In the genomic region with DNA sequence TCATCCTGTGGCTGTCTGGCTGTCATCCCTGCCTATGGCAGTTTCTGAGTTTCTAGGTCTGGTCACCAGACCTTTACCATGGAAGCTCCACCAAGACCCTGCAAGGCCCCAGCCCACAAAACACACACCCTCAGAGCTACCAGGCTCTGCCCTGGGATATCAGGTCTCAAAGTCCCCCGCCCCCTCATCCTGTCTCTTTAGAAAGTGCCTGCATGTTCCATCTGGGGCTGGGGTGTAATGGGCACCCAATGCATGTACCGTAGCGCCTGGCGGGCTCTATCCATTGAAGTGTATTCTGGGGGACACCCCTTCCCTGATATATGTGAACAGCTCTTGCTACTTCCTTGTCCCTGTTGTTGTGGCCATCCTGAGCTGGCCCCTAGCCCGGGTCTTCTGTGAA, we compare ENCODE assay signal across 9 mouse cellular contexts. TPM values are rescaled to one million over a fixed set of nuclear protein-coding genes. Genes with fewer than 3 reads are reported as not detected.
DNase-seq lines count a peak whose midpoint lies in the region.
"Had no signal": no experiment of that assay in that cellular context is flagged by ENCODE, and none has a peak within 500 bp of the region (broad histone marks: within the 10 kb centered on the region; RNA-seq: fewer than 3 reads in every experiment).

No protein-coding gene starts in this region.

- H3K9me3 ChIP-seq in midbrain, embryonic 10.5 days (replicated peaks): no peaks in the 10 kb centered on the region

- no peaks in the 10 kb centered on the region for H3K27me3 ChIP-seq in midbrain, embryonic 10.5 days (ENCODE audit: low read depth, poor library complexity, severe bottlenecking)

- WGBS in midbrain, embryonic 10.5 days: 75% methylated on average over 5 of the region's 5 CpGs

- peak overlapping the region; percentile 99 for H3K27ac ChIP-seq in midbrain, embryonic 10.5 days (replicated peaks)

- no peaks in the 10 kb centered on the region for H3K36me3 ChIP-seq in midbrain, embryonic 10.5 days

- peaks cover 92% of the 10 kb centered on the region for H3K4me1 ChIP-seq in midbrain, embryonic 10.5 days

- peak overlapping the region; percentile 43 for H3K4me3 ChIP-seq in midbrain, embryonic 10.5 days

- peak; percentile 36 for DNase-seq in cerebellum, adult 11-12 months
- no peak for DNase-seq in cerebellum, adult 8-10 months
- peak; percentile 33 for DNase-seq in thymus, postnatal 14 days
- DNase-seq in thymus, postnatal 10 days (ENCODE audit: low spot score in 2 of 2): no peak
- DNase-seq in midbrain, embryonic 10.5 days (ENCODE audit: low spot score): peak; percentile 39
- DNase-seq in retina, embryonic 14.5 days (ENCODE audit: low spot score): no peak
- DNase-seq in left cerebral cortex, postnatal 25 days (ENCODE audit: low spot score in 2 of 2): no peak
- DNase-seq in urinary bladder, adult 18-20 months (ENCODE audit: low spot score in 2 of 2): no peak
- DNase-seq: heart, postnatal 14 days had no signal

- intact Hi-C loops in left cerebral cortex, postnatal 25 days (cut with DNase I): no loop called here

RNA-seq across cellular contexts. Expression of a gene that starts 15.0 kb away (rescaled TPM):
- polyA plus RNA-seq in midbrain, embryonic 10.5 days (2016; fragmentation: Nextera tagmentation; extraction: Ambion mirVana): 18.4 and 18.7 TPM in 2 replicates
- total RNA-seq in left cerebral cortex, postnatal 25 days (2021): 10 to 100 TPM; 17.1 to 17.4 TPM

RNA-seq across cellular contexts. Expression of a gene that starts 20.2 kb away (rescaled TPM):
- 57.2 and 62.0 TPM in 2 replicates for polyA plus RNA-seq in midbrain, embryonic 10.5 days (2016; fragmentation: Nextera tagmentation; extraction: Ambion mirVana)
- 10 to 100 TPM; 53.9 to 56.9 TPM for total RNA-seq in left cerebral cortex, postnatal 25 days (2021)

RNA-seq across cellular contexts. Expression of a gene that starts 20.2 kb away (rescaled TPM):
- 59.8 and 59.9 TPM in 2 replicates for polyA plus RNA-seq in midbrain, embryonic 10.5 days (2016; fragmentation: Nextera tagmentation; extraction: Ambion mirVana)
- 10 to 100 TPM; 37.0 to 40.0 TPM for total RNA-seq in left cerebral cortex, postnatal 25 days (2021)

RNA-seq across cellular contexts. Expression of a gene that starts 20.8 kb away (rescaled TPM):
- 2,837 and 3,349 TPM in 2 replicates for polyA plus RNA-seq in midbrain, embryonic 10.5 days (2016; fragmentation: Nextera tagmentation; extraction: Ambion mirVana)
- 1,000 to 10,000 TPM; 1,727 to 1,729 TPM for total RNA-seq in left cerebral cortex, postnatal 25 days (2021)

Comparison
In these comparisons a context has a peak if more than half of its experiments do, and no peak if none do; other contexts are left out.
1. DNase-seq: peak in cerebellum, adult 11-12 months (single experiment), thymus, postnatal 14 days (single experiment) and midbrain, embryonic 10.5 days (single experiment); none in cerebellum, adult 8-10 months (single experiment), thymus, postnatal 10 days (0 of 2), retina, embryonic 14.5 days (single experiment), left cerebral cortex, postnatal 25 days (0 of 2) and urinary bladder, adult 18-20 months (0 of 2).